Mouse (Mus musculus) bone marrow macrophage, adult 2 months (primary cell): ENCODE measurements at regions not wholly inside any gene's neighbourhood (a gene's known extent, or its start where the extent isn't known, plus 50 kb on each side); places are given as distances from the start of the nearest gene placed in this dataset.

Experiments used
- CTCF ChIP-seq: IDR thresholded peaks from 2 replicates; pipeline ENCODE4 v1.5.1; 2012; ENCODE audit warnings: low read depth, mild to moderate bottlenecking, low read length, moderate library complexity
- POLR2A ChIP-seq: IDR thresholded peaks from 2 replicates; pipeline ENCODE4 v1.6.1; 2012; ENCODE audit warnings: mild to moderate bottlenecking, low read depth, low read length, borderline replicate concordance

DNA sequence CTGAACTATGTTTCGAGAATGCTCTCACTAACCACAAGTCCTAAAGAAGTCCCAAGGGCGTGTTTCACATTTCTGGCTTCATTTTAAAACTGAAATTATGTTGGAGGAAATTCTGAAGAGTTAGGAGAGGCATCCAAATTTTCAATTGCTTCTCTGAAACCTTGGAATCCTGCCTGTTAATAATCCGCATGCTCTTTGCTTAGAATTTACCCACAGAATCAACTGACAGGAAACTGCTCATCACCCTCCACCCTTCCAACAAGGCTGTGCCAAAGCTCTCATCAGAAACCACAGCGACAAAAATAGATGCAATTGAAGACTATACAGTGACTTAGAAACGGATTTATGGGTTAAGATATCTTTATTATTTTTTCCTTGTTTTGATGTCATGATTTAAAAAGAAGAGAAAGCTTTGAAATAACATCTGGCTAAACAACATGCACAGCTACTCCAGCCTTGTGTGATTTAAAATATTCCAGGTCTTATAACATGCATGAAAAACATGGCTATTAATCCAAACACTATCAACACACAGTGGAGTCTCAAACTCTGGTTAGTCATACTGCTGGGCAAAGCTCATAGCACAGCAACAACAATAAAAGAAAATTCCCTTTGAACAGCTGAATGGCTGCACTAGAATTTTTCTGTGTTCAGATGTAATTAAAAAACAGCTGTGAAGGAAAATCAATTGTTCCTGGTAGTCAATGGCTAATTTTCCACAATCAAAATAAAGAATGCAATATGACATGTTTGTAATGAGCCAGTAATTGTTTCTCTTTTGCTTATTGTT, 674.2 kb upstream of the Gje1 start:
- TF ChIP-seq CTCF: no peak
- no peak for TF ChIP-seq POLR2A
